Mouse (Mus musculus) hindbrain, embryonic 16.5 days (tissue): Measurements from ENCODE around the gene Phf14. TPM values are rescaled to one million over a fixed set of nuclear protein-coding genes. Genes with fewer than 3 reads are reported as not detected.
"Not testable (repeated sequence)": the region's sequence is repeated elsewhere in the genome, so short reads cannot be mapped to it uniquely, and the experiment has no call there.

Source experiments
- ATAC-seq: fragments of 200-750 bp; cut with Nextera tagmentation; 2 replicates; pipeline ENCODE4 v1.8.0; 2017; ENCODE audit warnings: moderate TSS enrichment, moderate library complexity
- H3K27ac ChIP-seq: fragments of 300-500 bp; sonication (generic); 2 replicates; pipeline ENCODE4 v1.5.1; 2014; ENCODE audit warnings: low read depth, mild to moderate bottlenecking, control low read depth, low read length, moderate library complexity
- H3K27me3 ChIP-seq: fragments of 300-500 bp; sonication (generic); replicated peaks from 2 replicates; pipeline ENCODE4 v1.6.1; 2014; ENCODE audit warnings: low read length; ENCODE audit not compliant: control insufficient read depth, insufficient read depth
- H3K36me3 ChIP-seq: fragments of 300-500 bp; sonication (generic); 2 replicates; pipeline ENCODE4 v1.6.1; 2014; ENCODE audit warnings: mild to moderate bottlenecking, low read length, moderate library complexity, mixed read lengths; ENCODE audit not compliant: control insufficient read depth, insufficient read depth
- H3K4me1 ChIP-seq: fragments of 300-500 bp; sonication (generic); 2 replicates; pipeline ENCODE4 v1.6.1; 2014; ENCODE audit warnings: low read depth, low read length; ENCODE audit not compliant: control insufficient read depth, insufficient read depth
- H3K4me2 ChIP-seq: fragments of 300-500 bp; sonication (generic); 2 replicates; pipeline ENCODE4 v1.6.1; 2014; ENCODE audit warnings: mild to moderate bottlenecking, low read length, control low read depth, moderate library complexity
- H3K4me3 ChIP-seq: fragments of 300-500 bp; sonication (generic); 2 replicates; pipeline ENCODE4 v1.5.1; 2014; ENCODE audit warnings: mild to moderate bottlenecking, low read length, control low read depth, moderate library complexity
- H3K9ac ChIP-seq: fragments of 300-500 bp; sonication (generic); 2 replicates; pipeline ENCODE4 v1.6.1; 2014; ENCODE audit warnings: low read depth, mild to moderate bottlenecking, control low read depth, low read length, moderate library complexity
- H3K9me3 ChIP-seq: fragments of 300-500 bp; sonication (generic); 2 replicates; pipeline ENCODE4 v1.6.1; 2014; ENCODE audit warnings: mild to moderate bottlenecking, low read length, moderate library complexity; ENCODE audit not compliant: control insufficient read depth
- WGBS: fragments of 180-500 bp; shearing (Covaris S2); extraction: QIAGEN DNeasy Blood & Tissue Kit; methylation state at CpG from one replicate; pipeline ENCODE4 v1.1.7; 2014; 5-methylcytosine and 5-hydroxymethylcytosine counted together
- polyA plus RNA-seq: library from polyadenylated mRNA; unstranded; fragments of >200 nt; fragmentation: Nextera tagmentation; extraction: Ambion mirVana; gene quantifications from 2 replicates; pipeline ENCODE4 v1.2.1, GENCODE M21; 2015

The Phf14 gene
- polyA plus RNA-seq, 1 experiment from 2014 or later, result 74.3 TPM

DNA sequence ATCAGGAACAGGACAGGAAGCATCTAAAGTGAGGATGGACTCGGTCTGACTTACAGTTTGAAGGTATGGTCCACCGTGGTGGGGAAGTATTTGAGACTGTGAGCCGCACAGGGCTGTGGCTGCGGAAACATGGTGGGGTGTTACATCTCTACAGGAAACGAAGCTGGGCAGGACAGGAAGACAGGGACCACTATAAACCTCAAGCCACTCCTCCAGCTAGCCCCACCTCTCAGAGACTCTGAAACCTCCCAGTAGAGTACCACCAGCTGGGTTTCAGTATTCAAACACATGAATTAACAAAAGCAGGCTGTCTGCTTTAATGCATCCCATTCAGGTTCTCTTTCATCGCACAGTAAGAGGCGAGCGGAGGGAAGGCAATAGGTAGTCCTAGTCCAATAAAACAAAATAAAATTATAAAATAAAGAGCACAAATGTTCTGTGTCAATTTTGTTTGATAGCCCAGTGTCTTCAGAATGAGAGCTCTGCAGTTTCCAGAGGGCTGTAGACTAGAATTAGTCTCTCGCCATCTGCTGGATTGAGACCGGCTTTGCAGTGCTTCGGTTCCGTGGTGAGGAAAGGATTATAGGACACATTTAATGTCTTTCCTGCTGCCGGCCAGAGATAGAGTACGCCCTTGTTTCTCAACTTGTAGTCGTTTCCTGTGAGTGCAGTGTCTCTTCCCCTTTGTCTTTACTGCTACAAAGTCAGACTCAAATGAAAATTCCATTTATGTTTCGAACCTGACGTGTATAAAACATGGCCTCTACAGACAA, 217.6 kb downstream of the Phf14 start:
- 32% methylated on average over 17 of the region's 17 CpGs for WGBS
- H3K4me2 ChIP-seq, result peak overlapping the region; percentile 10
- H3K9ac ChIP-seq, result peak overlapping the region; percentile 48

DNA sequence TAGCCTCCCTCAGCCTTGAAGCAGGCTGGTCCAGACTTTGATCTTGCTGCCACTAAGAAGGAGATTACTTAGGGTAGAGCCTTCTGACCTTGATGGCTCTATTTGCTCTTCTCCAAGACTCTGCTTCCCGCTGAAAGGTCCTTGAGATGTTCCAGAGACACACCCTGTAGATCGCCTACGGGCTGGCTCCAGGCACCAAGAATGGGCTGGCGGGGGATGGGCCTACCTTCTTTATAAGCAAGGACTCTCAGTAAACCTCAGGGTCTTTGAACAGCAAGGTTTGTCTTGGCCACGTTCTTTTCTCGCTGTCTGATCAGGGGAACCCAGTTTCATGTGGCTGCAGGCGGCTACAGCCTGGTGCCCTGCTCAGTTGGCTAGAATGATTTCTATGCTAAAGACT, 219.0 kb downstream of the Phf14 start:
- WGBS, result 87% methylated on average over 7 of the region's 7 CpGs

More for the DNA sequence above, 217.6 kb downstream of the Phf14 start:
- H3K27ac ChIP-seq, result 0 out of 2 replicates have a peak overlapping the region, but pooled peaks have one; percentile 39
- H3K4me3 ChIP-seq, result no peak overlapping the region
- no peaks in the 10 kb centered on the region for H3K4me1 ChIP-seq
- ATAC-seq, result peak; percentile 91
- no peaks in the 10 kb centered on the region for H3K27me3 ChIP-seq
- no peaks in the 10 kb centered on the region for H3K36me3 ChIP-seq
- H3K9me3 ChIP-seq, result no peaks in the 10 kb centered on the region

GRCm38 (mm10) chr6:12127287-12127686, 219.7 kb downstream of the Phf14 start:
- Histone ChIP-seq H3K4me2 (no peak overlapping the region), H3K9me3 (no peaks in the 10 kb centered on the region), H3K27ac (no peak overlapping the region), H3K4me3 (no peak overlapping the region), H3K36me3 (no peaks in the 10 kb centered on the region), H3K4me1 (no peaks in the 10 kb centered on the region), H3K27me3 (no peaks in the 10 kb centered on the region), H3K9ac (no peak overlapping the region)
- whole genome bisulfite sequencing, result 90% methylated on average over 4 of the region's 4 CpGs
- no peak for ATAC-seq

More for the DNA sequence above, 219.0 kb downstream of the Phf14 start:
- H3K27ac ChIP-seq, H3K4me2 ChIP-seq, H3K9me3 ChIP-seq, H3K4me1 ChIP-seq, H3K9ac ChIP-seq, H3K36me3 ChIP-seq, ATAC-seq, H3K4me3 ChIP-seq, H3K27me3 ChIP-seq: not testable (repeated sequence)

Other genes with a start within 250 kb of the Phf14 start
- gene Ndufa4, start 312 bp upstream of the Phf14 start, polyA plus RNA-seq, result 1,100 and 1,290 TPM in 2 replicates